Mouse (Mus musculus): ENCODE measurements at regions not wholly inside any gene's neighbourhood (a gene's known extent, or its start where the extent isn't known, plus 50 kb on each side); places are given as distances from the start of the nearest gene placed in this dataset.

DNA sequence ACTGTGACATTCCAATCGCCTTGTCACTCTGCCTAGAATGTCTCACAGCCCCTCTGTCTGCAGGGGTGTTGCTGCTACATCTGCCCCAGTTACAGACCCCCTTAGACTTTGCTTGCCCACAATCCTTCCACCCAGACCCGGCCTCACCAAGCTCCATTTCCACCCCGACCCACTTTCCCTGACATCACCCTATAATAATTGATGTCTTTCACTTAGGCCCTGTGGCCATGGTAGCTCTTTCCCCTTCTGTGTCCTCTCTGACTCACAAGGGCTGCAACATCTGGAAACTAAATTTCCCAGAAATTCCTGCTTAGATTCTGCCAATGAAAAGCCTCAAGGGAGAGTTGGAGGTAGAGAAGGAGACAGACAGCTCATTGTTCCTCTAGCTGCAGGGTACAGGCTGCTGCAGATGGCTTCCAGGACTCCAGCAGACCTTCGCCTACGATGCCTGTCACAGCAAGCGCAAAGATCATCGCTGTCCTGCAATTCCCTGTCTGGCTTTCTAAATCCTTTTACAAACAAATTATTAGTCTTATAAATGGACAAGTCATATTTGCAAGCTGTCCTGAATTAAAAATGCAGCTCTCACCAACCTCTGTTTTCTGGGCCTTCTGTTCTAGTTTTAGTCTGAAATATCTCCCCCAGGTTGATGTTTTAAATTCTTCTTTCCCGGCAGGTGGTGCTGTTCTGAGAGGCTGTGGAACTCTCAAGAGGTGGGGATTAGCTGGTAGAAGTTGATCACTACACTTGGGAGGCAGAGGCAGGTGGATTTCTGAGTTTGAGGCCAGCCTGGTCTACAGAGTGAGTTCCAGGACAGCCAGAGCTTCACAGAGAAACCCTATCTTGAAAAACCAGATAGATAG is 104.9 kb upstream of the Oxgr1 start:
- peak; percentile 26 for DNase-seq (ENCODE audit: extremely low read depth, low read depth, low spot score)

GRCm38 (mm10) chr14:120148803-120149202 is 106.6 kb upstream of the Oxgr1 start:
- DNase-seq (ENCODE audit: extremely low read depth, low read depth, low spot score): no peak

DNA sequence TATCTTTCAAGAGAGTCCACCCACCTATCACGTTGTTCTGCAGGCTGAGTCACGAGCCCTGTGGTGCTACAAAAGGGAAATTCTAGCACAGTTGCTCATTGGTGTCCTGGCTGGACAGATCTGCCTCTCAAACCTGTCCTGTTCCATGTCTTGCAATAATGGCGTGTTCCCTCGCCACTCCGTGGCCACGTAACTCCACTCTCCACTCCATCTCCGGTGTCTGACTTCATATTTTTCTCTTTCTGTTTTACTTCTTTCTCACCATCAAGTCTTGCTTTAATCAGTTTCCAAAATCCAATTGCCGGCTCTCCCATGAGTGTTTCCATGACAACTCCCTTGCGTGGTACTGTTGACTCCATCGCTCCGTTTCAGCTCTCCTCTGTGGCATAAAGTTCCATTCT is 107.1 kb upstream of the Oxgr1 start:
- no peak for DNase-seq (ENCODE audit: extremely low read depth, low read depth, low spot score)

DNA sequence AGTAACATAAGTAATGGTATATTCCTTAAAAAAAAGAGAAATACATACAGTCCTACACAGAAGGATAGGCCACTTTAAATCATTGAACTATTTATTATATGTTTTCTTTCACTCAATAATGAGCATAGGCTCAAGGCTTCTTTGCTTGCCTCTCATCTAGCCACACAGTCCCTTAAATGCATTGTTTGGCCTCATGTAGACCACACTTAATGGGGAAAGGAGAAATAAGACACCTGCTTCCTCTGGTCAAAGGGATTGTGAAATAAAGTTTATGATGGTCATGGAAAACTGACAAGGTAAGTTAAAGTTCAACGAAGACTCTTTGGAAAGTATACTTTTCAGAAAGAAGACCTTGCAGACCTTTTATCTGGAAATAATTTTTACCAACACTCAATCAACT is 108.4 kb upstream of the Oxgr1 start:
- DNase-seq (ENCODE audit: extremely low read depth, low read depth, low spot score): no peak

GRCm38 (mm10) chr14:120154413-120154812 is 112.2 kb upstream of the Oxgr1 start:
- DNase-seq (ENCODE audit: extremely low read depth, low read depth, low spot score): no peak

- no peak for DNase-seq (ENCODE audit: extremely low read depth, low read depth, low spot score)
Measured at GRCm38 (mm10) chr14:120164184-120164583, 111.3 kb upstream of the Mbnl2 start.

DNA sequence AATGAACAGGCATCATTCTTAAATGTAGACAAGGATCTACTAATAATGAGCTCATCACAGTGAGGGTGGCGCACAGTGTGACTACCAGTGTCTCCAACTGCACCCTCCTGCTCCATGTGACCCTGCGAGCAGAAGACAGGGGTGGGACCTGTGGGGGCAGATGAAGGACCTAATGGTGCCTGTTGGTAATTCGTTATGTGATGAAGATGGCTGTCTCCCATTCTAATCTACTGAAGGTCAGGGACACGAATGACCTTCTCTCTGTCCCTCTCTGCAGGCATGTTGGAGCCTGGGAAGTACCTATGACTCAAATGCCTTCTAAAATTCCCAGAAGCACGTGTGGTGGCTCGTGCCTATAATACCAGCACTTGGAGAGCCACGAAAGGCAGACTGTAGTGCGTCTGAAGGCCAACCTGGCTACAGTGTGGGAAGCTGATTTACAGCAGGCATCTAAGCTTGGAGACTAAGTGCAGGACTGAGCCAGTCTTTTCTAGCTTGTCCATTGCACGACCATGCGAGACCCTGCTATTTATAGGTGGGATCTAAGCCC is 109.9 kb upstream of the Mbnl2 start:
- DNase-seq (ENCODE audit: extremely low read depth, low read depth, low spot score): no peak

- DNase-seq (ENCODE audit: extremely low read depth, low read depth, low spot score): no peak
Measured at GRCm38 (mm10) chr14:120170733-120171132, 104.7 kb upstream of the Mbnl2 start.

DNA sequence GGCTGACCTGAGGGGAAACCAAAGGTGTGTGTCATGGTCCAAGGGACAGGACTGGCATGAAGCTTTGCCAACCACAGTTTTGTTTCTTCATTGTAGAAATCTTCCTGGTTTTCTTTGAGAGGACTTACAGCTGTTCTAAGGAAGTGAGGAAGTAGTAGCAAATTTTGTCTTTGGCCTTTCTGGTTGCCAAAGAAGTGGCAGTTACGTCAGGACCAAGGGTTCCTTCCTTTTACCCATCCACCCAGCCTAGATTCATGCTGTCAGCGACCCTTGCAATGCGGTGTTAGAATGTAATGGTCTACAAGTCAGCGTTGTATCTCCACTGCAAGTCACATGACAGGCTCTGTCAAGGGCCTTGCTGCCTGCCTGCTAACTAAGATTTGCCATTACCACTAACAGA is 103.4 kb upstream of the Mbnl2 start:
- no peak for DNase-seq (ENCODE audit: extremely low read depth, low read depth, low spot score)

DNA sequence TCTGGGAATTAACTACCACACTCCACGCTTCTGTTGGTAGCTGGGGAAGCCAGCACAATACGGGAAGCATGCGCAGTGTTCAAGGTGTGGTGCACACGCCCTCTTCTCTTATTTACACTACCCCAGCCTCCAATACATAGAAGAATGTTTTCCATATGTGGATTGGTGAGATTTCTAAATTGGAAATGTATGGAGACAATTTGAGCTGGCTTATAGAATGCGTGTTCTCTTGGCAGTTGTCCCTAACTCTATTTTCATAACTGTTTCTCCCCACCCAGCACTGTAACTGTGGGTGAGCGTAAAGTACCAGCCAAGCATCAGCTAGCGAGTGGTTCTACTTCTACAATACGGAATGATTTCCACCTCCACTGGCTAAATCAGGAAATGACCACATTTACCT is 102.6 kb upstream of the Mbnl2 start:
- DNase-seq (ENCODE audit: extremely low read depth, low read depth, low spot score): no peak

GRCm38 (mm10) chr14:120174615-120175014 is 100.9 kb upstream of the Mbnl2 start:
- DNase-seq (ENCODE audit: extremely low read depth, low read depth, low spot score): no peak

DNA sequence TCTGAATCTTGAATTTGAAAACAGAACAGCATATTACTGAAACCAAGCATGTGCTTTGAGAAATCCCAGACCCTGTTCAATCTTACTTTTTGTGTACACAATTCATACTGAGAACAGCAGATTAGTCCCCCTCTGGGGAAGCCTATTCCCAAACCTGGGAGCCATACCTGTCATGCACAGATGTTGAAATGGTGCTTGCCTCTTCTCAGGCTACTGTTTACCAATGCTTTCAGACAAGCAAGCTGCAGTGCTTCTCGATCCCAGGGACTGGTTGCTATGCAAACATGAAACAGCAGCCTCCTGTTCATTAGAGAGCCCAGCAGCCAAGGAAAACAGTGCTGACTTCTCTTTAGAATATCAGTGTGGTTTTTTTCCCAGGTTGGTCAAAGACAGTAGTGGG is 80.3 kb upstream of the Mbnl2 start:
- no peak for DNase-seq (ENCODE audit: extremely low read depth, low read depth, low spot score)

- DNase-seq (ENCODE audit: extremely low read depth, low read depth, low spot score): no peak
Measured at GRCm38 (mm10) chr14:120211741-120212140, 63.7 kb upstream of the Mbnl2 start.

DNA sequence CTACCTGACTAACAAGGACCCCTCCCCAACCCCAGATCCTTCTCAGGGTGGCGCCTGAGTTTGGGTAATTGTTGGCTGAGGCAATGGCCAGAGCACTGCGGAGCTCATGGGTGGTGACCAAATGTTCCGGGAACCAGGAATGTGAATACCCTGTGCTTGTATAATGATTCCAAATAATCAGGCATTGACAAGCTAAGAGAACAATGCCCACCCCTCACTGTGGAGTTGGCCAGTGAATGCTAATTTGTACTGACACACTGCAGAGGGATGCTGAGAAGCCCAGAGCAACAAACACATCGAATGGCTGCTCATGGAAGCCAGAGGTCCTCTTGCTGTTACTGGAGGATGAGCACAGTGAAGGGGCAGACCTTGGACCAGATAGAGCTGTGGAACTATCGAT is 62.8 kb upstream of the Mbnl2 start:
- no peak for DNase-seq (ENCODE audit: extremely low read depth, low read depth, low spot score)

DNA sequence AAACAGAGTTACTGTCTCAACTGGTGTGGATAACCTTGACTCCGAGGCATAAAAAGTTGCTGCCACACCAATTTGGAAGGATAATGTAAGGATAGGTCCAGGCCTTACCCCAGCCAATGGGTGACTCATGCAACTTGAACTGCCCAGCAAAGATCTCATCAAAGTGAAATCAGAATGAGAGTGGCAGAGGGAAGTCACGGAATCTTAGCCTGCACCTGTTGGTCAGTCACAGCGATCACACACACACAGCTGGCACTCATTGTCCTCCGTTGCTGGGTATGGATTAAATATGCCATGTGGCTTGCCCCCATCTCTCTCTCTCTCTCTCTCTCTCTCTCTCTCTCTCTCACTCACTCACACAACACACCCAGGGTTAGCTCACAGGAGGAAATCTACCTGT is 56.2 kb upstream of the Mbnl2 start:
- DNase-seq (ENCODE audit: extremely low read depth, low read depth, low spot score): no peak

DNA sequence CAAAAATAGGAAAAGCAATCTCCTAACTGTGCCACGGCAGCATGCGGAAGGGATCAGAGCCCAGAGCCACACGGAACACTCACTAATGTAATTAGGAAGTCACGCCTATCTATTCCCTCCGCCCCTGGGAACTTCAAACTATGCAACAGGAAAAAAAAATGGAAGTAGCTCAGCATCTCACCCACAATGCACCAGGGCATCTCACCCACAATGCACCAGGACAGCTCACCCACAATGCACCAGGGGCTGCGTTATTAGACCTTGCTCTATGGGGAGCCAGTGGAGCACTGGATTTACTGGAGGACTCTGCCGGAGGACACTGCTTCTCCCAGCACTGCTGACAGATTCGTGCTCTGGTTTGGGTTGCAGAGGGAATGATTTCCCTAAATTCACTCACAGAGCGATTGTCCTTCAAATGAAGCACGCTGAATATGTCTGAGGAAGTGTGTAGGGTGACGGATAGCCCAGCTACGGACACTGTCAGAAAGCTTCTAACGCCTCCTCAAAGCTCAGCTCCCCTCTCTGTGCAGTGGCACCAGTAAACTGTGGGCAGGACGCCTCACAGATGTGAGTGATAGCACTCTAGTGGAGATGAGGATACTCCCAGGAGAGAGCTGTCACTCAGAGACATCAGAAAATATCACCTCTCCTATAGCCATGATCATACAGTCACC is 51.8 kb upstream of the Mbnl2 start:
- no peak for DNase-seq (ENCODE audit: extremely low read depth, low read depth, low spot score)

GRCm38 (mm10) chr14:120224202-120224846 is 51.1 kb upstream of the Mbnl2 start:
- DNase-seq (ENCODE audit: extremely low read depth, low read depth, low spot score): no peak

GRCm38 (mm10) chr14:120225657-120226056 is 49.8 kb upstream of the Mbnl2 start:
- DNase-seq (ENCODE audit: extremely low read depth, low read depth, low spot score): no peak
